Mouse (Mus musculus) heart, postnatal 0 days (tissue): ENCODE data around the gene Nelfcd.

Experiments
- CTCF ChIP-seq: IDR thresholded peaks from 2 replicates; pipeline ENCODE4 v1.5.1; 2016; ENCODE audit warnings: antibody characterized with exemption, control low read depth, low read depth
- EP300 ChIP-seq: IDR thresholded peaks from 2 replicates; pipeline ENCODE4 v1.6.1; 2016; ENCODE audit warnings: antibody characterized with exemption, low read depth

DNA sequence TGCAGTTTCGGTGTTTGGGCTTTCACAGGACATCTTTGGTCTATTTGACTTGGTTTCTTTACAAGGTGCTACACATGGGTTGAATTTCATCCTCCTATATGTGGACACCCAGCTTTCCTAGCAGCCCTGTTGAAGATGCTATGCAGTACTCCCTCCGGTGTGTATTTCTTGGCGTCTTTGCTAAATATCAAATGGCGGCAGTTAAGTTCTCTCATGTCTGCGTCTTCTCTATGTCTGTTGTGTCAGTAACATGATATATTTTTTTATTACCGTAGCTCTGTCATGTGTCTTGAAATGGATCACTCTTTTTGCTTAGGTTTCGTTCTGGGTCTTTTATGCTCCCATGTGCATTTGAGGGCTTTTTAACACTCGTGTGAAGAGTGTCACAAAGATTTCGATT is 34.6 kb upstream of the Nelfcd start:
- TF ChIP-seq CTCF (no peak), EP300 (no peak)
